Mouse (Mus musculus) intestine, embryonic 15.5 days (tissue): Measurements from ENCODE around the gene Gabbr2. TPM values are rescaled to one million over a fixed set of nuclear protein-coding genes. Genes with fewer than 3 reads are reported as not detected.
A peak's percentile ranks its signal among the peaks of the same experiment; 100 is the strongest.

Experiments
- ATAC-seq: fragments of 200-750 bp; cut with Nextera tagmentation; 2 replicates; pipeline ENCODE4 v1.8.0; 2017; ENCODE audit warnings: moderate TSS enrichment, moderate library complexity
- H3K27ac ChIP-seq: fragments of 300-500 bp; sonication (generic); 2 replicates; pipeline ENCODE4 v1.5.1; 2015; ENCODE audit warnings: mild to moderate bottlenecking, inconsistent platforms
- H3K27me3 ChIP-seq: fragments of 300-500 bp; sonication (generic); replicated peaks from 2 replicates; pipeline ENCODE4 v1.6.1; 2015; ENCODE audit warnings: inconsistent platforms
- H3K36me3 ChIP-seq: fragments of 300-500 bp; sonication (generic); 2 replicates; pipeline ENCODE4 v1.6.1; 2015; ENCODE audit warnings: inconsistent platforms
- H3K4me1 ChIP-seq: fragments of 300-500 bp; sonication (generic); replicated peaks from 2 replicates; pipeline ENCODE4 v1.6.1; 2015; ENCODE audit warnings: inconsistent platforms
- H3K4me2 ChIP-seq: fragments of 300-500 bp; sonication (generic); replicated peaks from 2 replicates; pipeline ENCODE4 v1.6.1; 2015; ENCODE audit warnings: mild to moderate bottlenecking, inconsistent platforms
- H3K4me3 ChIP-seq: fragments of 300-500 bp; sonication (generic); replicated peaks from 2 replicates; pipeline ENCODE4 v1.5.1; 2015; ENCODE audit warnings: inconsistent platforms
- H3K9ac ChIP-seq: fragments of 300-500 bp; sonication (generic); 2 replicates; pipeline ENCODE4 v1.6.1; 2015; ENCODE audit warnings: inconsistent platforms
- H3K9me3 ChIP-seq: fragments of 300-500 bp; sonication (generic); 2 replicates; pipeline ENCODE4 v1.6.1; 2016; ENCODE audit warnings: inconsistent platforms
- WGBS: fragments of 180-500 bp; shearing (Covaris S2); methylation state at CpG from one replicate; pipeline ENCODE4 v1.1.7; 2015; 5-methylcytosine and 5-hydroxymethylcytosine counted together
- polyA plus RNA-seq: library from polyadenylated mRNA; unstranded; fragments of >200 nt; fragmentation: Nextera tagmentation; extraction: Ambion mirVana; gene quantifications from 2 replicates; pipeline ENCODE4 v1.2.1, GENCODE M21; 2015

Gabbr2 gene
- polyA plus RNA-seq, 1 experiment from 2014 or later, result 0.15 TPM

DNA sequence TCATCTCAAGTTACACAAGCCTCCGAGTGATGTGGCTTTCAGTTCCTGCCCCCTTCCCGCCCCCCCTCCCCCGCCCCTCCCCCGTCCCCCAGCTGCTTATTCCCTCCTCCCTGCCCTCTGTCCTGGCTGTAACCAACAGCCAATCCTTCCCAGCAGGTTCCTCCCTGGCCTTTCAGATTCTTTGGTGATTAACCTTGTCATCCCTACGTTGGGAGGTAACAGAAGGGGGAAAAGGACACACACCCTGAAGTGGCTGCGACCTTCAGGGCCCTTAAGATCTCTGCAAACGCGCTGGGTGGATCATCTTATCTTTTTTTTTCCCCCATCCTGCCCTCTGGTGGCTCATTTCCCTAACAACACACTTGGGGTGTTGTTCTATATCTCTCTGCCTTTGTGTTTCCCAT lies 326.3 kb downstream of the Gabbr2 start:
- Histone ChIP-seq H3K9ac (no peak overlapping the region), H3K9me3 (no peaks in the 10 kb centered on the region), H3K36me3 (no peaks in the 10 kb centered on the region), H3K27ac (no peak overlapping the region), H3K27me3 (no peaks in the 10 kb centered on the region), H3K4me1 (peaks cover 8% of the 10 kb centered on the region), H3K4me2 (0 out of 2 replicates have a peak overlapping the region, but pooled peaks have one; percentile 90), H3K4me3 (no peak overlapping the region)
- 2% methylated on average over 7 of the region's 8 CpGs for WGBS
- no peak for ATAC-seq

DNA sequence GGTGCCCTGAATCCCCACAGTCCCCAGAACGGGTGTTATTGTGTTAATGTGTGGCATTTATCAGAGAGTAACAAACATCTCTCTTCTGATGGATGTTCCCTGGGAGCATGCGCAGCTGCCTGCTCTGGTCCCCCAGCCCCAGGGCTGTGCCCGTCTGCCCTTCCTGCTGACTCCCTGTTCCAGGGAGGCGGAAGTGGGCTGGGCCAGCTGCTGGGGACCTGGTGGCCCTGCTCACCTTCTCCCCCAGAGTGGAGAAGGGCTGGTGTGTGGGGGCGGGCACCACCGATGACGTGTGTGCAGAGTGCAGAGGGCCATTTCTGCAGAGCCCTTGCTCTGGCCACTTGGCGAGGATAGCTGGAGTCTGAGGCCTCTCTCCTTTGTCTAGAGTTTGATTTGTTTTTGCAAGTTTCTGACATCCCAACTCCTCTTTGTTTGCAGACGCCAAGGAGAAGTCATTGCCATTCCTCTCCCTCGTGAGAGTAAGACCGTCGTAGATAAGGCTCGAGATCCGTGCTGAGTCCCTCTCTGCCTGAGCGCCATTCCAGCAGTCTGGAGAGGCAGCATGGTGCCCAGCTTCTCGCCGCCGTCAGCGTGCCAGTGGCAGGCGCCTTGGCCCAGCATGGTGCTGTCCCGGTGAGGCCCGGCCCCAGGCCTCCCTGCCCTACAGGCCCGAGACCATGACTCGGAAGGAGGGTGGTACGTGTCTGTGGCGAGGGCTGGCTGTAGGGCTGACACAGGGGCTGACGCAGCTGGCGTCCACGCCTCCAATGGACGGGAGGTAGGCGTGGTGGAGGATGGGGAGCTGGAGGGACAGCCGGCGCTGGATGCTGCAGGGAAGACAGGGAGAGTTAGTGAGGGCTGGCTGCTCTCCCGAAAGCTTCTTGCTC lies 327.3 kb downstream of the Gabbr2 start:
- peak overlapping the region; percentile 90 for H3K4me2 ChIP-seq
- H3K27ac ChIP-seq, result peak overlapping the region; percentile 84
- H3K9me3 ChIP-seq, result no peaks in the 10 kb centered on the region
- peaks cover 8% of the 10 kb centered on the region for H3K4me1 ChIP-seq
- no peaks in the 10 kb centered on the region for H3K27me3 ChIP-seq
- H3K36me3 ChIP-seq, result no peaks in the 10 kb centered on the region
- 4% methylated on average over 34 of the region's 34 CpGs for WGBS
- peak overlapping the region; percentile 63 for H3K9ac ChIP-seq
- ATAC-seq, result peak; percentile 92
- peak overlapping the region; percentile 42 for H3K4me3 ChIP-seq

DNA sequence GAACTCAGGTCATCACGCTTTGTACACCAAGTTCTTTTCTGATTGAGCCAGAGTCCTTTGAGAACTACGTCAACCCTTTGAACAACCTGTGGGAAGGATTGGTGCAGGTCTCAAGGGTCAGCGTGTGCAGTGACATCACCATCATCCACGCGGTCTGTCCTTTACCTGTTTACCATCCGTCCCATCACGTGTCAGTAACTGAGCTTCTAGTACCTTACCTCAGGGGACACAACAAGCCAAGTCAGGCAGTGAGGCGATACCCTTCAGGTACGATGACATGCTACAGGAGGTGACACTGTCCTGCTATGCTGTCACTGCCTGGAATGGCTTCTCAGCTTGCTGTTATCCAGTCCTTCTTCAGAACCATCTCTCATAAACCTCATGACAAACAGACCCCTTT lies 330.2 kb downstream of the Gabbr2 start:
- H3K9me3 ChIP-seq, result no peaks in the 10 kb centered on the region
- H3K27me3 ChIP-seq, result no peaks in the 10 kb centered on the region
- no peak overlapping the region for H3K4me3 ChIP-seq
- H3K9ac ChIP-seq, result no peak overlapping the region
- no peaks in the 10 kb centered on the region for H3K36me3 ChIP-seq
- H3K27ac ChIP-seq, result no peak overlapping the region
- H3K4me2 ChIP-seq, result no peak overlapping the region
- peaks cover 8% of the 10 kb centered on the region for H3K4me1 ChIP-seq
- 71% methylated on average over 9 of the region's 9 CpGs for WGBS
- ATAC-seq, result no peak

DNA sequence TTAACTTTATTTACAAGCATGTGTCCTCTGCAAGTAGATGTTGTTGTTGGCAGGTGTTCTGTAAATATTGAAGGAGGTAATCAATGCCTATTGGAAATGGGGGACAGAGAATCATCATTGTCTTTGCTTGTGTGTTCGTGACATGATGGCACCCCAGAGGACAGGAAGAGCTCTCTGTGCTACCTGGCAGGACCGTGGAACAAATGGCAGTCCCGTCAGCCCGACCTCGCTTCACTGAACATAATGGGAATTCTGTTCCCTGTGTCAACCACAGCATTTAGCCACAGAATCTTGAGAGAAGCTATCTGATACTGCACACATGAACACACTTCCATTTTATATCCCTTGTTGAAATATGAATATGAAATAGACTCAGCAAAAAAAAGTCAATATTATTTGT lies 332.7 kb downstream of the Gabbr2 start:
- ATAC-seq, result no peak
- H3K4me2 ChIP-seq, result no peak overlapping the region
- 64% methylated on average over 5 of the region's 5 CpGs for WGBS

DNA sequence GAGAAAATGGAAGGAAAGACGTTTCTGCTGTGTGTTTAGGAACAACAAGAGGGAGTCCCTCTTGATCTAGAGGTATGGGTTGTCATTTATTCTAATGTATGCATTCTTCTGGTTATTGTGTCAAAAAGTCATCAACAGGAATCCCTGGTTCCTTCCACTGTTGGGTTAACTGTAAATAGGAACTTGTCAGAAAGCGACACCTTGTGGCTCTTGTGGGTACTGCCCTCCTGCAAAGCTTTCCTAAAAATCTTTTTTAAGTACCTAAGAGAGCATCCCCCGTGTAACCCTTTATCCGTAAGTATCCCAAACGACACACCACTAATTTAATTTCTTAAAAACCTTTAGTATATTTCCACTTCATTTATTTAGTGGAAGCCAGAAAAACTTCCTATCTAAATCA lies 334.6 kb downstream of the Gabbr2 start:
- Histone ChIP-seq H3K4me1 (no peaks in the 10 kb centered on the region), H3K27ac (no peak overlapping the region), H3K9ac (no peak overlapping the region), H3K4me3 (no peak overlapping the region), H3K9me3 (no peaks in the 10 kb centered on the region), H3K4me2 (no peak overlapping the region), H3K27me3 (no peaks in the 10 kb centered on the region), H3K36me3 (no peaks in the 10 kb centered on the region)
- ATAC-seq, result no peak
- WGBS, result 5% methylated on average over 5 of the region's 5 CpGs

More for the DNA sequence above, 332.7 kb downstream of the Gabbr2 start:
- H3K4me1 ChIP-seq, result peaks cover under 1% of the 10 kb centered on the region; the same call in 1 of the 2 replicates
- H3K9me3 ChIP-seq, result no peaks in the 10 kb centered on the region
- no peaks in the 10 kb centered on the region for H3K36me3 ChIP-seq
- H3K27ac ChIP-seq, result no peak overlapping the region
- H3K27me3 ChIP-seq, result no peaks in the 10 kb centered on the region
- H3K4me3 ChIP-seq, result no peak overlapping the region
- H3K9ac ChIP-seq, result no peak overlapping the region

DNA sequence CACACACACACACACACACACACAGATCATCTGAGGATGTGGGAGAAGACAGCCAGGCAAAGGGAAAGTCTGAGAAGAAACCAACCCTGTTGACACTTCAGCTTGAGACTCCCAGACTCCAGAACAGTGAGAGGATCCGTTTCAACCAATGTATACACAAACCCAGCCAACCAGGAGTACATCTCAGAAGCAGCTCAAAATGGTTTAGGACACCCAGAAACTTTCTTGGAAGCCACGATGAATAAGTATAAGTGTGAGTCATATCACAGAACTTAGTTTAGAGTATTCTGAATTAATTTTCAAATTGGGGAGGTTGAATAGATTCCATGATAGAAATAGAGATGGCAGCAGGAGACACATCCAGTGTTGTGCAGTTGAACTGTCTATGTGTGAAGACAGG lies 335.7 kb downstream of the Gabbr2 start:
- no peak overlapping the region for H3K9ac ChIP-seq
- no peaks in the 10 kb centered on the region for H3K9me3 ChIP-seq
- no peaks in the 10 kb centered on the region for H3K27me3 ChIP-seq
- no peaks in the 10 kb centered on the region for H3K4me1 ChIP-seq
- H3K36me3 ChIP-seq, result no peaks in the 10 kb centered on the region
- WGBS, result 61% methylated on average over 2 of the region's 2 CpGs
- H3K27ac ChIP-seq, result no peak overlapping the region
- ATAC-seq, result no peak
- H3K4me3 ChIP-seq, result no peak overlapping the region
- no peak overlapping the region for H3K4me2 ChIP-seq

DNA sequence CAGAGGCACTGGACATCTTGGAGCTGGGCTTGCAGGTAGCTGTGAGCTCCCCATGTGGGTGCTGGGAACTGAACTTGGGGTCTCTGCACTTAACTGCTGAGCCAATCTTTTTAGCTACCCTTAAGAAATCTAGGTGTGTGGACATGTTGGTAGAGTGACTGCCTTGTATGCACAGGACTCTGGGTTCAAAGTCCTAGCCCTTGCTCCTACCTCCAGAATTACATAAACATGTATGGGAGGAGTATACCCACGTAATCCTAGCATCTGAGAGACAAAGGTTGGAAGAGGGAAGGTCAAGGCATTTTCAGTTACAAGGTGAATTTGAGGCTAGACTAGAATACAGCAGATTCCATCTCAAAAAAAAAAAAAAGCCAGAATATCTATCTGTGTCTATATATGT lies 336.4 kb downstream of the Gabbr2 start:
- Histone ChIP-seq H3K27ac (no peak overlapping the region), H3K27me3 (no peaks in the 10 kb centered on the region), H3K4me3 (no peak overlapping the region), H3K4me1 (0 out of 2 replicates have a peak, but pooled peaks cover 3% of the 10 kb centered on the region), H3K9me3 (no peaks in the 10 kb centered on the region), H3K36me3 (no peaks in the 10 kb centered on the region), H3K9ac (no peak overlapping the region), H3K4me2 (no peak overlapping the region)
- peak; percentile 48; the same call in 1 of the 2 replicates for ATAC-seq
- WGBS, result 30% methylated on average over 1 of the region's 1 CpGs

DNA sequence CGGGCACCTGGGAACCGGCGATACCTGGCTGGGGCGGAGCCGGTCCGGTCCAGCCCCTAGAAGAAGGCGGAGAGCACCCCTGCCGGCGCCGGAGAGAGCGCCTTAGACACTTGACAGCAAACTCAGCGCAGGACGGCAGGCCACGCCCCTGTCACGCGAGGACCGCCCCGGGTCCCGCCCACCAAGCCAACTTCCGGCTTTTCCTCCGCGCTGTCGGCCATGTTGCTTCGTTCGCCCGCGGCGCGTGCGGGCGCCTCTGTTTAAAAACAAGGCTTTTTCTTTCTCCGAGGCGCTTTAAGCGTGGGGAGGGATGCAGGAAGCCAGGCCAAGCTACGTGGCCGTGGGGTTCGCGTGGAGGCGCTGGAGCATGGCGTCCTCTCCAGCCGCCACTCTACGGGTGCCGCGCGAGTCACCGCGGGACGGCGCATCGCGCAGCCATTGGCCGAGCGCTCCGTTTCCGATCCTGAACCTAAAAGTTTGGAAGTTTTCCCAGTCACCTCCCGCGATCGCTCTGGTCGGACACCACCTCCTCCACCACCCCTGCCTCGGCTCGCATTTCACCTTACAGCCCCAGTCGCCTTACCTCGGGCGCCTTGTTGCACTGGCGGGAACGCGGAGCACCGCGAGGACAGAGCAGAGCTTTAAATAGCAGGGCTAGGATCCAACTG lies 341.5 kb downstream of the Gabbr2 start, which contains the start of gene Tbc1d2:
Gene Tbc1d2 (minus strand): TSS at position 124 of the 668 bp plus-strand sequence.
- Histone ChIP-seq H3K27me3 (no peaks in the 10 kb centered on the region), H3K9ac (peak within 1 kb of the TSS; percentile 69), H3K4me1 (0 out of 2 replicates have a peak, but pooled peaks cover 10% of the 10 kb centered on the region), H3K4me3 (peak within 1 kb of the TSS; percentile 73), H3K27ac (peak within 1 kb of the TSS; percentile 85), H3K9me3 (no peaks in the 10 kb centered on the region), H3K36me3 (no peaks in the 10 kb centered on the region), H3K4me2 (peak within 1 kb of the TSS; percentile 90)
- WGBS, result under 1% methylated on average over 69 of the region's 69 CpGs
- ATAC-seq, result peak; percentile 98

DNA sequence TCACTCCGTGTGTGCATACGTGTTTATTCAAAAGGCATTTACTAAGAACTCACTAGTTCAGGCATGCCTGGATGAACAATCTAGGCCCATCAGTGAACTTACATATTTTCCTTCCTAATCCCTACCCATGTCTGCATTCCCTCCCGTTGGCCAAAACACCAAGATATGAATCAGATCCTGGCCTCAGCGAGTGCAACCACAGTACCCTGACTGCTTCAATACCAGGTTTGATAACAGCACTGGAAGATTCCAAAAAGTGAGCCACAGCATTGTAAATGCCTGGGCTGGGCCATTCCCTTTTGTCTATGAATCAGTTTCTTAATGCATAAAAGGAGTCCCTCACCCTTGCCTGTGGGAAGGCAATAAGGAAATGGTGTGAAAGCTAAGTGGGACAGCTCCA lies 342.5 kb downstream of the Gabbr2 start:
- peak overlapping the region; percentile 69 for H3K9ac ChIP-seq

DNA sequence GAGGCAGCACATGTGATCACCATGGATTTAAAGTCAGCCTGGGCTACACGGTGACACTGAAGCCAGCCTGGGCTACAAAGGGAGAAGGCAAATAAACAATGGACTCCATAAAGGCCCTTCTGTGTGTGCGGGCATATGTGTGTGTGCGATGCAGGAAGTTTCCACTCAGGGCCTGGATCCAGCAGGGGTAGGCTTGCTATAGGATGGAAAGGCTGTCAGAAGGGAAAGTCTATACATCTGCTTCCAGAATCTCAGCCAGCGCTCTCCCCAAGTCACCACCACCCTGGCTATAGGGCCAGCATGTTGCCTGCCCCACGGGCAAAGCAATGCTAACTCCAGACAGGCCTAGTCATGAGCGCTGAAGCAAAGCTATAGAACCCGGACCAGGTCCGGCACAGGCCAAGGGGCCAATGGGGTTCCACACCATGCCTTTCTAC lies 348.0 kb downstream of the Gabbr2 start:
- no peak overlapping the region for H3K9ac ChIP-seq
- H3K27me3 ChIP-seq, result no peaks in the 10 kb centered on the region
- H3K27ac ChIP-seq, result peak overlapping the region; percentile 66; the same call in 1 of the 2 replicates
- no peak overlapping the region for H3K4me2 ChIP-seq
- no peak overlapping the region for H3K4me3 ChIP-seq
- no peaks in the 10 kb centered on the region for H3K9me3 ChIP-seq
- 0 out of 2 replicates have a peak, but pooled peaks cover 9% of the 10 kb centered on the region for H3K4me1 ChIP-seq
- ATAC-seq, result peak; percentile 25; the same call in 1 of the 2 replicates
- WGBS, result 82% methylated on average over 8 of the region's 8 CpGs
- no peaks in the 10 kb centered on the region for H3K36me3 ChIP-seq

More for the DNA sequence above, 342.5 kb downstream of the Gabbr2 start:
- Histone ChIP-seq H3K27me3 (no peaks in the 10 kb centered on the region), H3K4me3 (peak overlapping the region; percentile 73), H3K9me3 (no peaks in the 10 kb centered on the region), H3K4me1 (0 out of 2 replicates have a peak, but pooled peaks cover 10% of the 10 kb centered on the region), H3K36me3 (no peaks in the 10 kb centered on the region), H3K27ac (no peak overlapping the region), H3K4me2 (peak overlapping the region; percentile 90)
- WGBS, result 31% methylated on average over 4 of the region's 4 CpGs
- peak; percentile 30; the same call in 1 of the 2 replicates for ATAC-seq

DNA sequence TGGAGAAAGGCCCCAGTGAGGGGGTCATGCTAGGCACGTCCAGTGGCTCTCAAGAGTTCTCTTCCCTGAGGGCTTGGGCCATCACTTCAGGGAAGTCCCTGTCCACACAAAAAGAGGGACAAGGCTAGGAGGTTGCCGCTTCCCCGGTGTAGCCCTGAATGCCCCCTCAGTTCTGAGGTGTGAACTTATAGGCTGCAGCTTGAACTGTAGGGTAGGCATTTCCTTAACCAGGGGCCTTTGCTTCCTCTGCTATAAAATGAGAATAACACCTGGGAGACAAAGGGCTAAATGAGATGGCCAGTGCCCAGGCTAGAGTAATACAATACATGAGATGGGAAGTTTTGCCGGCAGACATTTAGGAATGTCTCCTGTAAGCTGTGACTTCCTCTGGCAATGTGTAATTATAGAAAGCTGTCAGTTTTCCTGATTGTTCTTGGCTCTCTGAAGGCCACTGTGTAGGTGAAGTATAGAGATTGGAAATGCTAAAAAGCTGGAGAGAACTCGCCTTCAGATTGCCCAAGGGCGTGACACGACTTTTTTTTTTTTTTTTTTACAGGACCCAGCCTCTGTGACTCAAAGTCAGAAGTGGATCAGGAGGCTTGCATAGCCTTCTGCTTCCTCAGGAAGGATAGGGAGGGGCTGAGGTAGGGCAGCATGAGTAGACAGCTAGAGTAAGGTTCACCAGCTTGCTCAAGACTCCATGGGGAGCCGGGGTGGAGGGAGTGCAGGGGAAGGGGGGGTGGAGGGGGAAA lies 348.6 kb downstream of the Gabbr2 start:
- Histone ChIP-seq H3K36me3 (no peaks in the 10 kb centered on the region), H3K4me1 (0 out of 2 replicates have a peak, but pooled peaks cover 5% of the 10 kb centered on the region), H3K27ac (peak overlapping the region; percentile 66), H3K9me3 (no peaks in the 10 kb centered on the region), H3K9ac (no peak overlapping the region), H3K27me3 (no peaks in the 10 kb centered on the region), H3K4me3 (no peak overlapping the region), H3K4me2 (no peak overlapping the region)
- WGBS, result 68% methylated on average over 8 of the region's 8 CpGs
- peak; percentile 93 for ATAC-seq
